In the genomic region with DNA sequence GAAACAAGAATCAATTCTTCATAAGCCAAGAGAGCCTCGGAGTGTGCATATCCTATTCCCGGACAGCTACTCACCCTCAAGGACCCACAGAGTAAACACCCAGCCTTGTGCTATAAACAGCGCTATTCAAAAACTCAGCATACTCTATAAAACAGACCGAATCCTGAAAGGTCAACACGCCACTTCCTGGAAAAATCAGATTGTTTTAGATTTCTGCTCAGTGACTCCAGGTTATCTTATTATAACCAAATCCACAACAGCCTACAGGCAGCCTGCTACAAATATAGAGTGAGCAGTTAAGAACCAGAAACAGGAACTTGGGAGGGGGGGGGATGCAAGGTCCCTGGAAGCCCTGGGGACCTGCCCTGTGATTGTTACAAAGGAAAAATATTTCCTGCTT, we compare ENCODE assay signal across 8 mouse cellular contexts.
DNase-seq lines count a peak whose midpoint lies in the region; ATAC-seq and TF ChIP-seq lines count a peak whose summit lies in the region.

No protein-coding gene starts in this region.

- H3K36me3 ChIP-seq in embryonic facial prominence, embryonic 11.5 days (replicated peaks; ENCODE audit: control insufficient read depth, insufficient read depth, low read depth, low read length) = no peaks in the 10 kb centered on the region
- no peaks in the 10 kb centered on the region for H3K36me3 ChIP-seq in hindbrain, postnatal 0 days (ENCODE audit: insufficient read depth, low read length)
- H3K36me3 ChIP-seq in forebrain, embryonic 11.5 days (ENCODE audit: control insufficient read depth, insufficient read depth, low read length) = no peaks in the 10 kb centered on the region

- no peak overlapping the region; the same call in 1 of the 2 replicates for H3K4me2 ChIP-seq in embryonic facial prominence, embryonic 11.5 days (ENCODE audit: low read depth, low read length)
- no peak overlapping the region for H3K4me2 ChIP-seq in hindbrain, postnatal 0 days (ENCODE audit: low read depth, low read length)
- no peak overlapping the region for H3K4me2 ChIP-seq in forebrain, embryonic 11.5 days (ENCODE audit: low read depth, low read length, severe bottlenecking)

- H3K9ac ChIP-seq in embryonic facial prominence, embryonic 11.5 days (replicated peaks; ENCODE audit: low read length) = no peak overlapping the region
- H3K9ac ChIP-seq in hindbrain, postnatal 0 days (replicated peaks; ENCODE audit: low read length) = no peak overlapping the region
- H3K9ac ChIP-seq in forebrain, embryonic 11.5 days (ENCODE audit: low read length) = no peak overlapping the region

- H3K27me3 ChIP-seq in embryonic facial prominence, embryonic 11.5 days (ENCODE audit: control insufficient read depth, insufficient read depth, low read length) = no peaks in the 10 kb centered on the region
- H3K27me3 ChIP-seq in hindbrain, postnatal 0 days (ENCODE audit: insufficient read depth, low read length) = no peaks in the 10 kb centered on the region
- H3K27me3 ChIP-seq in forebrain, embryonic 11.5 days (ENCODE audit: control insufficient read depth, insufficient read depth, low read length) = no peaks in the 10 kb centered on the region
- no peaks in the 10 kb centered on the region for H3K27me3 ChIP-seq in cerebellum, adult 2 months (ENCODE audit: control insufficient read depth, insufficient read depth, low read length)

- 51% methylated on average over 5 of the region's 5 CpGs for WGBS in embryonic facial prominence, embryonic 11.5 days
- WGBS in hindbrain, postnatal 0 days = 55% methylated on average over 5 of the region's 5 CpGs
- 82% methylated on average over 5 of the region's 5 CpGs for WGBS in forebrain, embryonic 11.5 days
- 74% methylated on average over 5 of the region's 5 CpGs for WGBS in cerebellum, adult 2 months

- no peak for TF ChIP-seq POLR2A in cerebellum, adult 2 months (IDR thresholded peaks at IDR 0.05; ENCODE audit: borderline replicate concordance, insufficient read depth, low read length)

- ATAC-seq in embryonic facial prominence, embryonic 11.5 days (replicated peaks; ENCODE audit: insufficient number of reproducible peaks, low FRiP score, low TSS enrichment, low read depth) = no peak
- no peak for ATAC-seq in hindbrain, postnatal 0 days
- no peak for ATAC-seq in forebrain, embryonic 11.5 days (replicated peaks; ENCODE audit: low FRiP score)

- no peaks in the 10 kb centered on the region; the same call in 1 of the 2 replicates for H3K4me1 ChIP-seq in embryonic facial prominence, embryonic 11.5 days (ENCODE audit: control insufficient read depth, insufficient read depth, low read length)
- H3K4me1 ChIP-seq in hindbrain, postnatal 0 days (ENCODE audit: insufficient read depth, low read length) = 0 out of 2 replicates have a peak, but pooled peaks cover 3% of the 10 kb centered on the region
- H3K4me1 ChIP-seq in forebrain, embryonic 11.5 days (replicated peaks; ENCODE audit: control insufficient read depth, insufficient read depth, low read length) = no peaks in the 10 kb centered on the region; the same call in 1 of the 2 replicates
- no peaks in the 10 kb centered on the region for H3K4me1 ChIP-seq in cerebellum, adult 2 months (ENCODE audit: control insufficient read depth, insufficient read depth, low read length)

- no peak for TF ChIP-seq CTCF in hindbrain, postnatal 0 days (IDR thresholded peaks at IDR 0.05; ENCODE audit: low read depth)
- no peak for TF ChIP-seq CTCF in cerebellum, adult 2 months (IDR thresholded peaks at IDR 0.05; ENCODE audit: borderline replicate concordance, insufficient read depth, low read depth, low read length)

- peak; percentile 25 for DNase-seq in embryo, embryonic 11 days
- no peak for DNase-seq in embryo, embryonic 9.5 days (ENCODE audit: extremely low spot score)
- peak; percentile 27 for DNase-seq in embryonic facial prominence, embryonic 11.5 days (ENCODE audit: low spot score)
- no peak for DNase-seq in hindbrain, postnatal 0 days (ENCODE audit: low spot score)
- DNase-seq in lung, postnatal 14 days = peak; percentile 37
- no peak for DNase-seq in frontal cortex, postnatal 14 days (ENCODE audit: low spot score in 2 of 2)
- DNase-seq in forebrain, embryonic 11.5 days (ENCODE audit: low spot score) = no peak
- no peak for DNase-seq in cerebellum, adult 2 months

- no peak overlapping the region; the same call in 1 of the 2 replicates for H3K27ac ChIP-seq in embryonic facial prominence, embryonic 11.5 days (replicated peaks; ENCODE audit: low read depth, low read length)
- H3K27ac ChIP-seq in hindbrain, postnatal 0 days = 0 out of 2 replicates have a peak overlapping the region, but pooled peaks have one; percentile 2
- no peak overlapping the region for H3K27ac ChIP-seq in forebrain, embryonic 11.5 days (ENCODE audit: low read depth, low read length)
- no peak overlapping the region for H3K27ac ChIP-seq in cerebellum, adult 2 months (ENCODE audit: insufficient read depth, low read length)

- no peaks in the 10 kb centered on the region for H3K9me3 ChIP-seq in embryonic facial prominence, embryonic 11.5 days (replicated peaks; ENCODE audit: control insufficient read depth, low read length)
- no peaks in the 10 kb centered on the region for H3K9me3 ChIP-seq in hindbrain, postnatal 0 days (ENCODE audit: low read length)
- H3K9me3 ChIP-seq in forebrain, embryonic 11.5 days (ENCODE audit: control insufficient read depth, low read length) = no peaks in the 10 kb centered on the region

- H3K4me3 ChIP-seq in embryonic facial prominence, embryonic 11.5 days (ENCODE audit: low read depth, low read length) = no peak overlapping the region
- no peak overlapping the region for H3K4me3 ChIP-seq in hindbrain, postnatal 0 days (ENCODE audit: low read length)
- no peak overlapping the region for H3K4me3 ChIP-seq in forebrain, embryonic 11.5 days (ENCODE audit: low read depth, low read length)
- H3K4me3 ChIP-seq in cerebellum, adult 2 months (replicated peaks; ENCODE audit: insufficient read depth, low read depth, low read length) = no peak overlapping the region

Comparison
In these comparisons a context has a peak if more than half of its experiments do, and no peak if none do; other contexts are left out.
1. DNase-seq: peak in embryo, embryonic 11 days (single experiment), embryonic facial prominence, embryonic 11.5 days (single experiment) and lung, postnatal 14 days (single experiment); none in embryo, embryonic 9.5 days (single experiment), hindbrain, postnatal 0 days (single experiment), frontal cortex, postnatal 14 days (0 of 2), forebrain, embryonic 11.5 days (single experiment) and cerebellum, adult 2 months (0 of 2).